Mouse (Mus musculus): ENCODE results near the gene Dock7.

- TF ChIP-seq CTCF (IDR thresholded peaks at IDR 0.05; ENCODE audit: extremely low read depth, insufficient read length, insufficient replicate concordance, low read depth, low read length): no peak
- TF ChIP-seq POLR2A (IDR thresholded peaks at IDR 0.05; ENCODE audit: low read depth, low read length): no peak
These were observed 72.1 kb downstream of the Dock7 start for GRCm38 (mm10) chr4:99048581-99048980.
